Mouse (Mus musculus): ENCODE data around the gene Hyal1. TPM values are rescaled to one million over a fixed set of nuclear protein-coding genes. Genes with fewer than 3 reads are reported as not detected.

The Hyal1 gene
- polyA plus RNA-seq, 1 experiment from 2014 or later, result 4.6 TPM

- no peaks in the 10 kb centered on the region for H3K9me3 ChIP-seq (ENCODE audit: control insufficient read depth, low read length)
- no peak overlapping the region for H3K4me3 ChIP-seq (ENCODE audit: control insufficient read depth in 1 of 2, insufficient read depth in 1 of 2, low read depth in 1 of 2, low read length in 2 of 2)
- no peaks in the 10 kb centered on the region for H3K27me3 ChIP-seq (ENCODE audit: control insufficient read depth, insufficient read depth, low read length)
- H3K4me1 ChIP-seq (ENCODE audit: control insufficient read depth in 2 of 2, insufficient read depth in 2 of 2, low read length in 2 of 2), result peaks cover 55 to 73% of the 10 kb centered on the region in 2 experiments
- H3K4me2 ChIP-seq (ENCODE audit: low read length), result no peak overlapping the region
- peak overlapping the region; percentile 42; the same call in 1 of the 2 replicates for H3K9ac ChIP-seq (ENCODE audit: low read length)
- 88% methylated on average over 3 of the region's 3 CpGs for WGBS
- H3K27ac ChIP-seq (replicated peaks in 1 of 2; ENCODE audit: control insufficient read depth in 1 of 2, insufficient read depth in 1 of 2, low read depth in 2 of 2, low read length in 2 of 2), result peak overlapping the region; percentile 22 to 56; a peak in 3 of 4 replicates
- no peak for ATAC-seq (ENCODE audit: insufficient number of reproducible peaks, insufficient read depth, low FRiP score, low read depth)
- peaks cover 70% of the 10 kb centered on the region for H3K36me3 ChIP-seq (ENCODE audit: control insufficient read depth, insufficient read depth, low read length)
These were observed 48.2 kb downstream of the Hyal1 start for GRCm38 (mm10) chr9:107624951-107625350.

GRCm38 (mm10) chr9:107625351-107626128, 48.8 kb downstream of the Hyal1 start:
- peaks cover 64% of the 10 kb centered on the region for H3K36me3 ChIP-seq (ENCODE audit: control insufficient read depth, insufficient read depth, low read length)
- no peak overlapping the region; the same call in 1 of the 2 replicates for H3K4me2 ChIP-seq (ENCODE audit: low read length)
- peaks cover 55 to 73% of the 10 kb centered on the region in 2 experiments for H3K4me1 ChIP-seq (ENCODE audit: control insufficient read depth in 2 of 2, insufficient read depth in 2 of 2, low read length in 2 of 2)
- WGBS, result 88% methylated on average over 12 of the region's 12 CpGs
- H3K27ac ChIP-seq (replicated peaks in 1 of 2; ENCODE audit: control insufficient read depth in 1 of 2, insufficient read depth in 1 of 2, low read depth in 2 of 2, low read length in 2 of 2), result peak overlapping the region in 1 of 2 experiments; percentile 56; a peak in 2 of 4 replicates
- no peaks in the 10 kb centered on the region for H3K27me3 ChIP-seq (ENCODE audit: control insufficient read depth, insufficient read depth, low read length)
- ATAC-seq (ENCODE audit: insufficient number of reproducible peaks, insufficient read depth, low FRiP score, low read depth), result no peak
- no peaks in the 10 kb centered on the region for H3K9me3 ChIP-seq (ENCODE audit: control insufficient read depth, low read length)
- no peak overlapping the region for H3K4me3 ChIP-seq (ENCODE audit: control insufficient read depth in 1 of 2, insufficient read depth in 1 of 2, low read depth in 1 of 2, low read length in 2 of 2)
- H3K9ac ChIP-seq (ENCODE audit: low read length), result peak overlapping the region; percentile 42; the same call in 1 of the 2 replicates

DNA sequence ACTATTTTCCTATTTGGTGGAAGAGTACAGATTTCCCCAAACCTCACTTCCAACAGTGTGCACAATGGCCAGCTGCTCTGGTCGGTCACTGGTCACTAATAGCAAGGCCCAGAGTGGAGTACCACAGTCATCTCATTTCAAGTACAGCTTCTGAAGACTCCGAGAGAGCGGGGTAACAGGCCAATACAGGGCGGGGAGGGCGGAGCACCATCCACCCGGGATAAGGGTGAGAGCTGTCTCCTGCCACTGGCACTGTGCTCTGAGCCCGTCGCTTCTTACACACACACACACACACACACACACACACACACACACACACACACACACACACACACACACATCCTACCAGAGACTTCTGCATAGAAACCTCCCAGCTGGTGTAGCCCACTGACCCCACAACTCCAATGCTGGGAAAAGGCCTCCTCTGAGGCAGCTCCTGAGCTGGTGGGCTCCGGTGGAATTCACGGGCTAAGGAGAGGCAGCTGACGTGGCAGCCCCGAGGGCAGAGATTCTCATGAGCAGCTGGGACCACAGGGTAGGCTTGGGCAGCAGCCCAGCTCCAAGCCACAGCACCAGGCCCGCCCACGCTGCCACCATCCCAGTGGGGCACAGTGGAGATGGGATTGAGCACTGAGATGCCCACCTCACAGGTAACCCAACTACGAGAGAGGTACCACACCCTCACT, 49.6 kb downstream of the Hyal1 start:
- H3K9me3 ChIP-seq (ENCODE audit: control insufficient read depth, low read length), result no peaks in the 10 kb centered on the region
- H3K27me3 ChIP-seq (ENCODE audit: control insufficient read depth, insufficient read depth, low read length), result no peaks in the 10 kb centered on the region
- whole genome bisulfite sequencing, result 43% methylated on average over 13 of the region's 15 CpGs
- H3K9ac ChIP-seq (ENCODE audit: low read length), result peak overlapping the region; percentile 68
- peak overlapping the region; percentile 50 for H3K4me2 ChIP-seq (ENCODE audit: low read length)
- no peak for ATAC-seq (ENCODE audit: insufficient number of reproducible peaks, insufficient read depth, low FRiP score, low read depth)
- H3K4me3 ChIP-seq (ENCODE audit: control insufficient read depth in 1 of 2, insufficient read depth in 1 of 2, low read depth in 1 of 2, low read length in 2 of 2), result no peak overlapping the region; a peak in 1 of 4 replicates
- peaks cover 68% of the 10 kb centered on the region for H3K36me3 ChIP-seq (ENCODE audit: control insufficient read depth, insufficient read depth, low read length)
- H3K4me1 ChIP-seq (ENCODE audit: control insufficient read depth in 2 of 2, insufficient read depth in 2 of 2, low read length in 2 of 2), result peaks cover 56 to 73% of the 10 kb centered on the region in 2 experiments
- peak overlapping the region; percentile 77 to 96 for H3K27ac ChIP-seq (replicated peaks in 1 of 2; ENCODE audit: control insufficient read depth in 1 of 2, insufficient read depth in 1 of 2, low read depth in 2 of 2, low read length in 2 of 2)

GRCm38 (mm10) chr9:107626844-107627277, 50.1 kb downstream of the Hyal1 start:
- H3K36me3 ChIP-seq (ENCODE audit: control insufficient read depth, insufficient read depth, low read length), result peaks cover 74% of the 10 kb centered on the region
- H3K4me3 ChIP-seq (ENCODE audit: control insufficient read depth in 1 of 2, insufficient read depth in 1 of 2, low read depth in 1 of 2, low read length in 2 of 2), result no peak overlapping the region; a peak in 1 of 4 replicates
- no peaks in the 10 kb centered on the region for H3K9me3 ChIP-seq (ENCODE audit: control insufficient read depth, low read length)
- peak overlapping the region; percentile 50 for H3K4me2 ChIP-seq (ENCODE audit: low read length)
- peak overlapping the region; percentile 77 to 96 for H3K27ac ChIP-seq (replicated peaks in 1 of 2; ENCODE audit: control insufficient read depth in 1 of 2, insufficient read depth in 1 of 2, low read depth in 2 of 2, low read length in 2 of 2)
- peaks cover 57 to 77% of the 10 kb centered on the region in 2 experiments for H3K4me1 ChIP-seq (ENCODE audit: control insufficient read depth in 2 of 2, insufficient read depth in 2 of 2, low read length in 2 of 2)
- ATAC-seq (ENCODE audit: insufficient number of reproducible peaks, insufficient read depth, low FRiP score, low read depth), result peak; percentile 60
- peak overlapping the region; percentile 68 for H3K9ac ChIP-seq (ENCODE audit: low read length)
- 8% methylated on average over 2 of the region's 2 CpGs for WGBS
- no peaks in the 10 kb centered on the region for H3K27me3 ChIP-seq (ENCODE audit: control insufficient read depth, insufficient read depth, low read length)

DNA sequence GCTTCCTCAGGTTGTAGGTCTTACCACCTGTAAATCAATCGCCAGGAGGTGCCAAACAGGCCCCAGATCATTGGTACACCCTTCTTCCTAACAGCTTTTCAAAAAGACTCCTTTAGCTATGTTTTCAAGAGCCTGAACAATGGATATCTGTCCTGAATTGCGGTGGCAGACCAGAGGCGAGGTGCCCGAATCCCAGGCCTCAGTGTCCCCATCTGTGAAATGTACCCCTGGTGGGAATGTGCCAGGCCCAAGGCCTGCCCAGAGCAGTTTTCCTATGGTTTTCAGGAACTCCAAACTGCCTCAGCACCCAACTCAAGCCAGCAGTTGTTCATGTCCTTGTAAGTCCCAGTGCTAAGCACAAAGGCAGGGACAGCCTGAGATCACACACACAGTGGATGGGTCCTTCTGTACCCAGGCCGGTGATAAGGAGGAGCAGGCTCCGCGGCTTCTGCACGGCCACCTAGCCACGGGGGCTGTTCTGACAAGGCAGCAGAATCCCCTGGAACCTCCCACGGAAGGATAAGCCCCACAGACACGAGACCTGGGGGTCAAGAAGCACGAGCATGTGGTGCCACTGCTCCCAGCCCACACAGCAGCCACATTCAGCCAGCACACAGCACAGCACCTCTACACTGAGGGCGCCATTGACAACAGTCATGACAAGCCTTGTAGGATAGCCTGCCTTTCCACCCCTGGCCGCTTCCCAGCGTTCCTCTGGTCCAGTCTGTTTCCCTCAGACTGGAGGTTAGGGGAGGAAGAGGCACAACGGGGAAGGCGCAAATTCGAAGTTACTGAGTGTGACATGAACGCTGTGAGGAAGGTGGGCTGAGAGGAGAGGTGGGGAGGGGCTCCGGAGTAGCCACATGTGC, 50.9 kb downstream of the Hyal1 start:
- Histone ChIP-seq H3K36me3 (ENCODE audit: control insufficient read depth, insufficient read depth, low read length) (peaks cover 72% of the 10 kb centered on the region), H3K4me2 (ENCODE audit: low read length) (peak overlapping the region; percentile 50), H3K4me1 (ENCODE audit: control insufficient read depth in 2 of 2, insufficient read depth in 2 of 2, low read length in 2 of 2) (peaks cover 64 to 84% of the 10 kb centered on the region in 2 experiments), H3K27me3 (ENCODE audit: control insufficient read depth, insufficient read depth, low read length) (no peaks in the 10 kb centered on the region), H3K27ac (replicated peaks in 1 of 2; ENCODE audit: control insufficient read depth in 1 of 2, insufficient read depth in 1 of 2, low read depth in 2 of 2, low read length in 2 of 2) (peak overlapping the region; percentile 46 to 96), H3K4me3 (ENCODE audit: control insufficient read depth in 1 of 2, insufficient read depth in 1 of 2, low read depth in 1 of 2, low read length in 2 of 2) (no peak overlapping the region), H3K9me3 (ENCODE audit: control insufficient read depth, low read length) (no peaks in the 10 kb centered on the region), H3K9ac (ENCODE audit: low read length) (peak overlapping the region; percentile 68)
- no peak for ATAC-seq (ENCODE audit: insufficient number of reproducible peaks, insufficient read depth, low FRiP score, low read depth)
- WGBS, result 27% methylated on average over 20 of the region's 20 CpGs

- H3K27me3 ChIP-seq (ENCODE audit: control insufficient read depth, insufficient read depth, low read length), result no peaks in the 10 kb centered on the region
- H3K4me1 ChIP-seq (ENCODE audit: control insufficient read depth in 2 of 2, insufficient read depth in 2 of 2, low read length in 2 of 2), result peaks cover 66 to 82% of the 10 kb centered on the region in 2 experiments
- H3K27ac ChIP-seq (replicated peaks in 1 of 2; ENCODE audit: control insufficient read depth in 1 of 2, insufficient read depth in 1 of 2, low read depth in 2 of 2, low read length in 2 of 2), result peak overlapping the region; percentile 64 to 96
- H3K9me3 ChIP-seq (ENCODE audit: control insufficient read depth, low read length), result no peaks in the 10 kb centered on the region
- 51% methylated on average over 15 of the region's 15 CpGs for WGBS
- peak overlapping the region; percentile 68 for H3K9ac ChIP-seq (ENCODE audit: low read length)
- H3K4me2 ChIP-seq (ENCODE audit: low read length), result peak overlapping the region; percentile 50
- peak; percentile 26; the same call in 1 of the 2 replicates for ATAC-seq (ENCODE audit: insufficient number of reproducible peaks, insufficient read depth, low FRiP score, low read depth)
- H3K4me3 ChIP-seq (ENCODE audit: control insufficient read depth in 1 of 2, insufficient read depth in 1 of 2, low read depth in 1 of 2, low read length in 2 of 2), result no peak overlapping the region
- peaks cover 63% of the 10 kb centered on the region for H3K36me3 ChIP-seq (ENCODE audit: control insufficient read depth, insufficient read depth, low read length)
These were observed 52.1 kb downstream of the Hyal1 start for GRCm38 (mm10) chr9:107628721-107629410.
